ENCODE assay signal across 26 mouse cellular contexts in the genomic region with DNA sequence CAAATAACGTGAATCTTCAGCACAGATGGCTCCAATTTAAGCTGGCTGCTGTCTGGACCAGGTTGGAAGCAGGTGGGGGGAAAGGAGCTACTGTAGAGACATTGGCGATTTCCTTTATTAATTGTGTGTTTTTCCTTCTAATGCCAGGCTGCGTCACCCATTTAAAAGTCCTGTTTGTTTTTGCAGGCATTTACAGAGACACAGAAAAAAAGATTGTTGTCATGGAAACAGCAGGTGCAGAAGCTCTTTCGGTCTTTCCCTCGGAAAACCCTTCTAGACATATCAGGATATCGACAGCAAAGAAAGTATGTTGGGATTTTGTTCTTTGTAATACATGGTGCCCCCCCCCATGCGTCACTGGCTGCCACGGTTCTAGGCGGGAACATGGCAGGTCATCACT.
DNase-seq lines count a peak whose midpoint lies in the region; ATAC-seq lines count a peak whose summit lies in the region.
"Had no signal": no experiment of that assay in that cellular context is flagged by ENCODE, and none has a peak within 500 bp of the region (broad histone marks: within the 10 kb centered on the region; RNA-seq: fewer than 3 reads in every experiment).

No protein-coding gene starts in this region.

- peaks cover 57% of the 10 kb centered on the region for H3K4me1 ChIP-seq in heart, embryonic 12.5 days (replicated peaks)
- peaks cover 4% of the 10 kb centered on the region; the same call in 1 of the 2 replicates for H3K4me1 ChIP-seq in hindbrain, embryonic 14.5 days (replicated peaks; ENCODE audit: control insufficient read depth, insufficient read depth, low read length)
- peaks cover 7% of the 10 kb centered on the region for H3K4me1 ChIP-seq in hindbrain, embryonic 12.5 days

- DNase-seq in cerebellum, postnatal 14 days = peak; percentile 26 to 38
- DNase-seq in cerebellum, adult 8-10 months = no peak
- no peak for DNase-seq in heart, adult 18-20 months
- peak; percentile 52 for DNase-seq in hindbrain, embryonic 14.5 days (ENCODE audit: low spot score)
- peak; percentile 26 for DNase-seq in brain, adult 2 months (ENCODE audit: low read depth, low spot score)
- no peak for DNase-seq in adrenal gland, postnatal 36 days
- DNase-seq: adrenal gland, postnatal 14 days; cerebellum, adult 2 months; gastrocnemius, postnatal 36 days; kidney, adult 8-10 months; kidney, postnatal 14 days; layer of hippocampus, postnatal 36 days; liver, embryonic 13.5 days; lung, embryonic 14.5 days; lung, postnatal 36 days; right cerebral cortex, postnatal 25 days; thymus, adult 18-20 months had no signal

- peak overlapping the region; percentile 92 for H3K27ac ChIP-seq in heart, embryonic 12.5 days (ENCODE audit: poor library complexity, severe bottlenecking)
- H3K27ac ChIP-seq in hindbrain, embryonic 14.5 days = no peak overlapping the region
- H3K27ac ChIP-seq in hindbrain, embryonic 12.5 days = no peak overlapping the region
- H3K27ac ChIP-seq: forebrain, embryonic 15.5 days; layer of hippocampus, adult 2 months; limb, embryonic 13.5 days; liver, embryonic 13.5 days; stomach, embryonic 15.5 days had no signal

- ATAC-seq in heart, embryonic 12.5 days (ENCODE audit: insufficient number of reproducible peaks, low FRiP score) = no peak
- ATAC-seq in hindbrain, embryonic 14.5 days (ENCODE audit: low FRiP score) = no peak
- no peak for ATAC-seq in hindbrain, embryonic 12.5 days (ENCODE audit: low FRiP score)
- ATAC-seq: activated CD4-positive, CD25-positive, alpha-beta regulatory T cell, adult 4 months; CD4-positive, CD25-positive, alpha-beta regulatory T cell, adult 4 months; forebrain, embryonic 15.5 days had no signal

- WGBS in heart, embryonic 12.5 days = 50% methylated on average over 9 of the region's 9 CpGs
- WGBS in hindbrain, embryonic 14.5 days = 65% methylated on average over 9 of the region's 9 CpGs
- 72% methylated on average over 9 of the region's 9 CpGs for WGBS in hindbrain, embryonic 12.5 days

- H3K4me3 ChIP-seq in heart, embryonic 12.5 days = no peak overlapping the region
- H3K4me3 ChIP-seq in hindbrain, embryonic 14.5 days (replicated peaks; ENCODE audit: low read length) = no peak overlapping the region
- H3K4me3 ChIP-seq in hindbrain, embryonic 12.5 days = no peak overlapping the region
- H3K4me3 ChIP-seq: forebrain, embryonic 15.5 days; layer of hippocampus, adult 2 months; limb, embryonic 13.5 days; liver, embryonic 13.5 days; myocyte; stomach, embryonic 15.5 days had no signal

- no peaks in the 10 kb centered on the region for H3K27me3 ChIP-seq in heart, embryonic 12.5 days (replicated peaks)
- H3K27me3 ChIP-seq in hindbrain, embryonic 14.5 days (ENCODE audit: control insufficient read depth, insufficient read depth, low read length) = no peaks in the 10 kb centered on the region
- H3K27me3 ChIP-seq in hindbrain, embryonic 12.5 days = no peaks in the 10 kb centered on the region
- H3K27me3 ChIP-seq: forebrain, embryonic 15.5 days; limb, embryonic 13.5 days; liver, embryonic 13.5 days; stomach, embryonic 15.5 days had no signal

- H3K9me3 ChIP-seq in heart, embryonic 12.5 days (replicated peaks) = no peaks in the 10 kb centered on the region
- no peaks in the 10 kb centered on the region for H3K9me3 ChIP-seq in hindbrain, embryonic 14.5 days (ENCODE audit: control insufficient read depth, low read length)
- H3K9me3 ChIP-seq in hindbrain, embryonic 12.5 days (replicated peaks) = no peaks in the 10 kb centered on the region
- H3K9me3 ChIP-seq: forebrain, embryonic 15.5 days; limb, embryonic 13.5 days; liver, embryonic 13.5 days; stomach, embryonic 15.5 days had no signal

- H3K36me3 ChIP-seq in heart, embryonic 12.5 days = peaks cover 33% of the 10 kb centered on the region
- H3K36me3 ChIP-seq in hindbrain, embryonic 14.5 days (replicated peaks; ENCODE audit: control insufficient read depth, insufficient read depth) = no peaks in the 10 kb centered on the region
- no peaks in the 10 kb centered on the region for H3K36me3 ChIP-seq in hindbrain, embryonic 12.5 days
- H3K36me3 ChIP-seq: forebrain, embryonic 15.5 days; liver, embryonic 13.5 days; stomach, embryonic 15.5 days had no signal

- no peak overlapping the region; the same call in 1 of the 2 replicates for H3K9ac ChIP-seq in heart, embryonic 12.5 days
- H3K9ac ChIP-seq in hindbrain, embryonic 14.5 days = no peak overlapping the region
- H3K9ac ChIP-seq in hindbrain, embryonic 12.5 days = no peak overlapping the region
- H3K9ac ChIP-seq: forebrain, embryonic 15.5 days; limb, embryonic 13.5 days; liver, embryonic 13.5 days; lung, embryonic 14.5 days; stomach, embryonic 15.5 days had no signal

- peak overlapping the region; percentile 40 for H3K4me2 ChIP-seq in heart, embryonic 12.5 days
- no peak overlapping the region for H3K4me2 ChIP-seq in hindbrain, embryonic 14.5 days (replicated peaks)
- H3K4me2 ChIP-seq in hindbrain, embryonic 12.5 days (replicated peaks) = no peak overlapping the region
- H3K4me2 ChIP-seq: forebrain, embryonic 15.5 days; limb, embryonic 13.5 days; liver, embryonic 13.5 days; lung, embryonic 14.5 days; stomach, embryonic 15.5 days had no signal

Comparison
In these comparisons a context has a peak if more than half of its experiments do, and no peak if none do; other contexts are left out.
1. DNase-seq: peak in cerebellum, postnatal 14 days (2 of 2), hindbrain, embryonic 14.5 days (single experiment) and brain, adult 2 months (single experiment); none in cerebellum, adult 8-10 months (single experiment), heart, adult 18-20 months (0 of 2) and adrenal gland, postnatal 36 days (0 of 2).